Mouse (Mus musculus) erythroblast, embryonic 14.5 days (primary cell): ENCODE measurements around the gene Spon2.

Source experiments
- GATA1 ChIP-seq: IDR thresholded peaks from 2 replicates; pipeline ENCODE4 v1.6.1; 2012; ENCODE audit warnings: low read length, inconsistent platforms, mixed read lengths
- TAL1 ChIP-seq: IDR thresholded peaks from 3 replicates; pipeline ENCODE4 v1.6.1; 2012; ENCODE audit warnings: low read length, inconsistent platforms, mixed read lengths

DNA sequence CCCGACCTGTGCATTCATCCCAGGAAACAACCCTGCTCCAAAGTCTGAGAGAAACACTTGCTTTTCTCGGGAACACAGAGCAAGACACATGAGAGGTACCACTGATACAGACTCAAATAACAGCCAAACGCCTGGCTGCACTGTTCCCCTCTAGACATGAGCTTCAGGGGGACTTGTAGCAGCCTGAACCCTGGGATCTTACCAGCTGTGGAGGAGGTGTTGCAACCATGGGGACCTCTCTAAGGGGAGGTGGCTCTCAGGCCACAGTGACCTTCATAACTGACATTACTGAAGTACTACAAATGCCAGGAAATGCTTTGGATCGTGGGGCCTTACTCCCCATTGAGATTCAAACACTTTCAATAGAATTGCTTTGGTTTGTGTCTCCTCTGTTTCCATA lies 3.5 kb downstream of the Spon2 start:
- no peak for TF ChIP-seq TAL1
- no peak for TF ChIP-seq GATA1
